Mouse (Mus musculus) liver, adult 2 months (tissue): ENCODE measurements at regions not wholly inside any gene's neighbourhood (a gene's known extent, or its start where the extent isn't known, plus 50 kb on each side); places are given as distances from the start of the nearest gene placed in this dataset.

Experiments used
- DNase-seq: peaks from one replicate; pipeline ENCODE4 v3.0.0-alpha.2; 2011; ENCODE audit warnings: low read depth, low spot score; ENCODE audit errors: extremely low read depth
- H3K27ac ChIP-seq: fragments of 200-500 bp; replicated peaks from 2 replicates; pipeline ENCODE4 v1.5.1; 2012; ENCODE audit warnings: low read depth, mild to moderate bottlenecking, control low read depth, inconsistent platforms, low read length; ENCODE audit not compliant: insufficient read depth
- H3K27me3 ChIP-seq: fragments of 200-500 bp; 2 replicates; pipeline ENCODE4 v1.6.1; 2012; ENCODE audit warnings: mild to moderate bottlenecking, moderate library complexity, low read length, inconsistent platforms; ENCODE audit not compliant: control insufficient read depth, insufficient read depth
- H3K36me3 ChIP-seq: fragments of 200-500 bp; 2 replicates; pipeline ENCODE4 v1.6.1; 2012; ENCODE audit warnings: low read length, inconsistent platforms; ENCODE audit not compliant: control insufficient read depth, insufficient read depth
- H3K4me1 ChIP-seq: fragments of 200-500 bp; 2 replicates; pipeline ENCODE4 v1.6.1; 2011; ENCODE audit warnings: low read length; ENCODE audit not compliant: control insufficient read depth, insufficient read depth
- H3K4me3 ChIP-seq: fragments of 200-500 bp; 2 replicates; pipeline ENCODE4 v1.5.1; 2011; ENCODE audit warnings: low read depth, mild to moderate bottlenecking, control low read depth, low read length, moderate library complexity; ENCODE audit not compliant: insufficient read depth
- H3K79me2 ChIP-seq: fragments of 200-500 bp; 2 replicates; pipeline ENCODE4 v1.6.1; 2012; ENCODE audit warnings: inconsistent platforms, mild to moderate bottlenecking, low read length, moderate library complexity; ENCODE audit not compliant: control insufficient read depth, insufficient read depth
- H3K9ac ChIP-seq: fragments of 200-500 bp; 2 replicates; pipeline ENCODE4 v1.6.1; 2012; ENCODE audit warnings: low read depth, mild to moderate bottlenecking, control low read depth, inconsistent platforms, low read length
- CTCF ChIP-seq: fragments of 200-500 bp; IDR thresholded peaks from 2 replicates; pipeline ENCODE4 v1.5.1; 2011; ENCODE audit warnings: low read depth, low read length, control low read depth
- POLR2A ChIP-seq: fragments of 200-500 bp; IDR thresholded peaks from 2 replicates; pipeline ENCODE4 v1.6.1; 2011; ENCODE audit warnings: low read length, control low read depth; ENCODE audit not compliant: insufficient read depth; ENCODE audit errors: extremely low read depth
- WGBS: fragments of 180-500 bp; shearing (Covaris S2); methylation state at CpG from one replicate; pipeline ENCODE4 v1.1.7; 2018; 5-methylcytosine and 5-hydroxymethylcytosine counted together

GRCm38 (mm10) chr2:8562948-8563347 lies 1053.6 kb upstream of the Celf2 start:
- 76% methylated on average over 6 of the region's 6 CpGs for WGBS
- Histone ChIP-seq H3K79me2 (no peaks in the 10 kb centered on the region), H3K9ac (no peak overlapping the region), H3K4me3 (no peak overlapping the region), H3K27me3 (no peaks in the 10 kb centered on the region), H3K27ac (no peak overlapping the region), H3K4me1 (no peaks in the 10 kb centered on the region), H3K36me3 (no peaks in the 10 kb centered on the region)
- no peak for DNase-seq
- TF ChIP-seq CTCF (no peak), POLR2A (no peak)

- Histone ChIP-seq H3K27me3 (no peaks in the 10 kb centered on the region), H3K79me2 (no peaks in the 10 kb centered on the region), H3K9ac (no peak overlapping the region), H3K4me3 (no peak overlapping the region), H3K4me1 (no peaks in the 10 kb centered on the region), H3K36me3 (no peaks in the 10 kb centered on the region), H3K27ac (no peak overlapping the region)
- DNase-seq = no peak
- TF ChIP-seq POLR2A = no peak
- no peak for TF ChIP-seq CTCF
Observed at GRCm38 (mm10) chr2:8546116-8546515, 1036.8 kb upstream of the Celf2 start.

GRCm38 (mm10) chr2:8536842-8537241 lies 1027.5 kb upstream of the Celf2 start:
- Histone ChIP-seq H3K4me1 (no peaks in the 10 kb centered on the region), H3K4me3 (no peak overlapping the region), H3K36me3 (no peaks in the 10 kb centered on the region), H3K79me2 (no peaks in the 10 kb centered on the region), H3K27ac (no peak overlapping the region), H3K9ac (no peak overlapping the region), H3K27me3 (no peaks in the 10 kb centered on the region)
- TF ChIP-seq CTCF (no peak), POLR2A (no peak)
- 18% methylated on average over 1 of the region's 1 CpGs for WGBS
- no peak for DNase-seq

GRCm38 (mm10) chr2:8498466-8498865 lies 989.1 kb upstream of the Celf2 start:
- WGBS = 26% methylated on average over 1 of the region's 1 CpGs
- Histone ChIP-seq H3K36me3 (no peaks in the 10 kb centered on the region), H3K4me1 (no peaks in the 10 kb centered on the region), H3K4me3 (no peak overlapping the region), H3K9ac (no peak overlapping the region), H3K27me3 (no peaks in the 10 kb centered on the region), H3K27ac (no peak overlapping the region), H3K79me2 (no peaks in the 10 kb centered on the region)
- no peak for DNase-seq
- TF ChIP-seq POLR2A (no peak), CTCF (no peak)

GRCm38 (mm10) chr2:8477827-8478528 lies 968.6 kb upstream of the Celf2 start:
- no peak for TF ChIP-seq CTCF
- no peak for TF ChIP-seq POLR2A
- Histone ChIP-seq H3K79me2 (no peaks in the 10 kb centered on the region), H3K9ac (no peak overlapping the region), H3K4me1 (no peaks in the 10 kb centered on the region), H3K36me3 (no peaks in the 10 kb centered on the region), H3K27me3 (no peaks in the 10 kb centered on the region), H3K4me3 (no peak overlapping the region), H3K27ac (no peak overlapping the region)
- WGBS = 72% methylated on average over 6 of the region's 6 CpGs
- no peak for DNase-seq

- H3K27me3 ChIP-seq = no peaks in the 10 kb centered on the region
- WGBS = 88% methylated on average over 1 of the region's 1 CpGs
- TF ChIP-seq POLR2A (no peak), CTCF (no peak)
Observed at GRCm38 (mm10) chr2:8470546-8470945, 961.2 kb upstream of the Celf2 start.

More at GRCm38 (mm10) chr2:8470546-8470945, 961.2 kb upstream of the Celf2 start:
- Histone ChIP-seq H3K79me2 (no peaks in the 10 kb centered on the region), H3K9ac (no peak overlapping the region), H3K36me3 (no peaks in the 10 kb centered on the region), H3K27ac (no peak overlapping the region), H3K4me3 (no peak overlapping the region), H3K4me1 (no peaks in the 10 kb centered on the region)
- no peak for DNase-seq
